ENCODE assay signal across 1 mouse cellular context in the genomic region with DNA sequence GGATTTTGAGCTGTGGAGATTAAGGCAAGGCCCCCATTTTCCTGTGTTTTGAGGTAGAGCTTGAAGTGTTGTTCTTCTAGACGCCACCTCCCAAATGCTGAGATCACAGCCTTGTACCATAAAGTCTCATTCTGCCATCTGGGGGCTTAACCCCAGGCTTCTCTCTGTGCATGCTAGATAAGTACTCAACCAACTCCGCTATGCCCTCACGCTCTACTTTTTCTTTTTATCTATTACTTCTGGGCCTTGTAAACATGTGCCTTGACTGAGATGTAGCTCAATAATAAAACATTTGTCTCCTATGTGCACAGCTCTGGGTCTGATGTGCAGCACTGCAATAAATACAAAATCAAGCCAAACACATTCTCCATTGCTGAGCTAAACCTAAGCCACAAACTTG.
A peak's percentile ranks its signal among the peaks of the same experiment; 100 is the strongest.
TF ChIP-seq lines count a peak whose summit lies in the region.

No protein-coding gene starts in this region.

TF ChIP-seq in MEL, 35 proteins besides CTCF, POLR2A, EP300 and RAD21 (continued from another document):
- no peak; the same call in 1 of the 2 replicates for TF ChIP-seq SMC3 (IDR thresholded peaks at IDR 0.05; ENCODE audit: low read depth, low read length)
- peak; percentile 64; the same call in 1 of the 2 replicates for TF ChIP-seq RCOR1 (IDR thresholded peaks at IDR 0.05; ENCODE audit: low read depth, low read length)
- TF ChIP-seq ZMIZ1 (IDR thresholded peaks at IDR 0.05; ENCODE audit: low read depth, low read length): no peak
- no peak for TF ChIP-seq POLR2AphosphoS5 (IDR thresholded peaks at IDR 0.05; ENCODE audit: borderline replicate concordance, low read depth, low read length)
- no peak for TF ChIP-seq MAFK (IDR thresholded peaks at IDR 0.05; ENCODE audit: borderline replicate concordance, low read depth, low read length)
- TF ChIP-seq MEF2A (IDR thresholded peaks at IDR 0.05; ENCODE audit: extremely low read depth, insufficient replicate concordance, low read depth, low read length, poor library complexity, severe bottlenecking): no peak
- peak; percentile 80 for TF ChIP-seq SIN3A (IDR thresholded peaks at IDR 0.05; ENCODE audit: low read length)
- TF ChIP-seq HCFC1 (IDR thresholded peaks at IDR 0.05; ENCODE audit: low read depth, low read length): no peak
- peak; percentile 86 for TF ChIP-seq MYC (IDR thresholded peaks at IDR 0.05; ENCODE audit: low read depth, low read length)
- TF ChIP-seq GATA1 (IDR thresholded peaks at IDR 0.05; ENCODE audit: low read depth, low read length): peak; percentile 90
- TF ChIP-seq MAZ (IDR thresholded peaks at IDR 0.05; ENCODE audit: low read depth, low read length): 0 out of 2 replicates have a peak, but pooled peaks have one; percentile 22
- no peak for TF ChIP-seq ELF1 (IDR thresholded peaks at IDR 0.05; ENCODE audit: low read depth, low read length)
- TF ChIP-seq TAL1 (IDR thresholded peaks at IDR 0.05; ENCODE audit: low read length): peak; percentile 93
- TF ChIP-seq USF2 (IDR thresholded peaks at IDR 0.05; ENCODE audit: borderline replicate concordance in 1 of 2, insufficient read depth in 1 of 2, low read depth in 1 of 2, low read length in 2 of 2): no peak
- peak; percentile 75; the same call in 1 of the 2 replicates for TF ChIP-seq BHLHE40 (IDR thresholded peaks at IDR 0.05; ENCODE audit: borderline replicate concordance, low read depth, low read length)
- TF ChIP-seq ZKSCAN1 (IDR thresholded peaks at IDR 0.05; ENCODE audit: low read depth, low read length): no peak
- no peak for TF ChIP-seq ZNF384 (IDR thresholded peaks at IDR 0.05; ENCODE audit: low read depth, low read length)
- TF ChIP-seq UBTF (IDR thresholded peaks at IDR 0.05; ENCODE audit: borderline replicate concordance, insufficient read depth, low read depth, low read length): no peak
- no peak for TF ChIP-seq JUND (IDR thresholded peaks at IDR 0.05; ENCODE audit: low read depth, low read length)
- peak; percentile 70 for TF ChIP-seq MAX (IDR thresholded peaks at IDR 0.05; ENCODE audit: low read length)
- TF ChIP-seq NRF1 (IDR thresholded peaks at IDR 0.05; ENCODE audit: insufficient read depth, low read depth, low read length, poor library complexity, severe bottlenecking): no peak
- TF ChIP-seq USF1 (IDR thresholded peaks at IDR 0.05; ENCODE audit: low read depth, low read length): no peak
- no peak for TF ChIP-seq KAT2A (conservative IDR thresholded peaks at IDR 0.05; ENCODE audit: low read depth, low read length)
- TF ChIP-seq TCF12 (IDR thresholded peaks at IDR 0.05; ENCODE audit: low read depth, low read length): peak; percentile 87
- peak; percentile 60 for TF ChIP-seq ETS1 (IDR thresholded peaks at IDR 0.05; ENCODE audit: low read depth, low read length)
- TF ChIP-seq ZC3H11A (IDR thresholded peaks at IDR 0.05; ENCODE audit: low read depth, low read length): no peak
- no peak for TF ChIP-seq CHD1 (IDR thresholded peaks at IDR 0.05; ENCODE audit: low read depth, low read length)
- TF ChIP-seq GABPA (IDR thresholded peaks at IDR 0.05; ENCODE audit: low read depth, low read length): no peak
- peak; percentile 39; the same call in 1 of the 2 replicates for TF ChIP-seq MXI1 (IDR thresholded peaks at IDR 0.05; ENCODE audit: low read depth, low read length)
- no peak for TF ChIP-seq CHD2 (IDR thresholded peaks at IDR 0.05; ENCODE audit: low read length)
- no peak for TF ChIP-seq NELFE (IDR thresholded peaks at IDR 0.05; ENCODE audit: low read depth, low read length)
- TF ChIP-seq E2F4 (IDR thresholded peaks at IDR 0.05; ENCODE audit: borderline replicate concordance, low read depth, low read length): no peak
- TF ChIP-seq MYB (IDR thresholded peaks at IDR 0.05; ENCODE audit: low read depth, low read length): peak; percentile 23; the same call in 1 of the 2 replicates
